Mouse (Mus musculus) T-helper 2 cell (primary cell): ENCODE measurements around the gene Tex35.

Source experiments
- in situ Hi-C: fragments of 300-600 bp; cut with MboI, MseI; formaldehyde crosslinking; loops from one replicate; pipeline ENCODE4 v1.15.1; 2025; ENCODE audit warnings: high pct_unique_total_duplicates

Gene Tex35

GRCm38 (mm10) chr1:157108580-157108979 is at the start of gene Tex35:
Gene Tex35 (minus strand): TSS chr1:157108680.
- in situ Hi-C loops, result loop anchor here (25.0 kb wide), 1 partner anchor 996 kb away; no protein-coding TSS in a partner anchor

DNA sequence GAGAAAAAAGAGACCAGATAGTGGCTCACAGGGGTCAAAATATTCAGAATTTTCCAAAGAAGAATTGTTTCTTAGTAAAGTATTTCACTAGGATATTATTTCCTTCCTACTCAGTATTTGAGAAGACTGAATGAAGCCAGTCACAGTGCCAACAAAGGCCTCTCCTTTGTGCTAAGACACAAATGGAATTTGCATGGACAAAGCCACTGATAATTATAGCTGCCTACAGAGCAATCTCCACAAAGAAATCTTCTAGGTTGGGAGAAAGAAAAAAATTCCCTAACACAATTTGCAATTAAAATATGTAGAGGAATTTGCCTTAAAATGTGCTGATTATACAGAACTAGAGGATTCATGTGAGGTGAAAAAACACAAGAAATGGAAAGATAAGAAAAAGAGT is 45.3 kb upstream of the Tex35 start:
- in situ Hi-C loops, result no loop called here

DNA sequence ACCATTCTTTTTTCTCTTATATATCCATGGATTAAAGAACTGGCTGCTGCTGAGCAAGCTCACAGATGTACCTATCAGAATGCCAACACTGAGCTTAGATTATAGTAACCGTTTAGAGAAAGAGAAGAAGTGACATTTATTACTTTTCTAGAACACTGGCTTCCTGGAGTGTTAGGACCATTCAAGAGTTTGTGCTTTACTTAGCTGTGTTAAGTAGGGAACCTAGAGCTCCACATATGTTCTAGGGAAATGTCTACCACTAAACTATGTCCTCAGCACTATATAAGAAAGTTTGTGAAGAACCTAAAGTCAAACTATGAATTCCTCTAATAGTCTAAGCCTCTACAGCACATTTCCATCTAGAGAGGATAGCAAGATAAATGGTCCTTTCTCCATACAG is 41.6 kb upstream of the Tex35 start:
- in situ Hi-C loops, result no loop called here

DNA sequence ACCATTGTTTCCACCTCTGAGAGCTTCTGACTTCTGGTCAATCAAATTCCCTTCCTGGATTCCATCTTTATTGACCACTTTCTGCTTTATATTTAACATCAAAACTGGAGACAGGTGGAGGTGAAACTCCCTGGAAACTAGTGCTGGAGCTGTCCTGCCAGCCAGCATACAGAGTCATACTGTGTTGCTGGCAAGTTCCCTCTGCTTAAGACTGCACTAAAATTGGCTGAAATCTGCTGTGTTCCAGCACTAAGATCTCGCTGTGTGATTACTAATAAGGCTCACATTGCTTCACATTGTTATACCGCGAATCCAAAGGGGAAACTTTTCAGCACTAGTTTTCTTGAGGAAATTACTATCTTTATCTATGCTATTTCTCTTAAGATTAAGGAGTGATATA is 36.1 kb upstream of the Tex35 start:
- in situ Hi-C loops, result no loop called here

- in situ Hi-C loops, result no loop called here
Observed at GRCm38 (mm10) chr1:157143326-157143932, 34.9 kb upstream of the Tex35 start.

GRCm38 (mm10) chr1:157141014-157141413 is 32.5 kb upstream of the Tex35 start:
- in situ Hi-C loops, result no loop called here

DNA sequence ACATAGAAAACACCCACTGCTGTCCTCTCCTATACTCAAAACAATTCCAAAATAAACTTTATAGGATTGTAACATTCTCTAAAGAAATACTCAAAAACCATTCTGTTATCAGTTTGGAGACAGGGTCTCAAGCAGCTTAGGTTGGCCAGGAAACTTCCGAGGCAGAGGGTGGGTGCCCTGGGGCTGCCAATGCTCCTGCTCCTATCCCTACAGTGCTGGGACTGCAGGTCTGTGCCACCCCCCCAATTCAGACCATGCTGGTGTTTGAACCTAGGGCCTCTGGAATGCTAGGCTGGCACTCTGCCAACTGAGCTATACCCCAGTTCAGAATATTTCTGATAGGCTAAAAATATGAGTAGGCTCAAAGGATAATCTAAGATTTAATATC is 29.4 kb upstream of the Tex35 start:
- in situ Hi-C loops, result no loop called here

GRCm38 (mm10) chr1:157137132-157137853 is 28.8 kb upstream of the Tex35 start:
- in situ Hi-C loops, result no loop called here

DNA sequence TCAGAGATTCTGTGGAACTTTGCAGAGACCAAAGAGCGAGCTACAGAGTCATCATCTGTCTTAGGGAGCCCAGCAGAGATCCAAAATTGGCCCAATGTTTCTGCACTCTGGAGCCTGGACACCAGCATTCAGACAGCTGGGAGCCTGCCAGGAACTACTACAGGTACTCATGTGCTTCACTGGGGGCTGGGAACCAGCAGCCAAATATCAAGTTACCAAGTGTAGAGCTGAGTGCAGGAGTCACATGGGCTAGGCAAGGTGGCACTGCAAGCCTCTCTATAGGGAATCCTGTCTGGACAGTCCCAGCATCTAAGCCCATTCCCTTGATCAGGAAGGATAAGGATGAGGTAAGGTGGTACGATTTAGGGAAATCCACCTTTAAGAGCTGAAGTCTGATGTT is 19.7 kb upstream of the Tex35 start:
- in situ Hi-C loops, result no loop called here

GRCm38 (mm10) chr1:157123836-157124235 is 15.4 kb upstream of the Tex35 start:
- in situ Hi-C loops, result loop anchor here (25.0 kb wide), 1 partner anchor 1012 kb away; no protein-coding TSS in a partner anchor

DNA sequence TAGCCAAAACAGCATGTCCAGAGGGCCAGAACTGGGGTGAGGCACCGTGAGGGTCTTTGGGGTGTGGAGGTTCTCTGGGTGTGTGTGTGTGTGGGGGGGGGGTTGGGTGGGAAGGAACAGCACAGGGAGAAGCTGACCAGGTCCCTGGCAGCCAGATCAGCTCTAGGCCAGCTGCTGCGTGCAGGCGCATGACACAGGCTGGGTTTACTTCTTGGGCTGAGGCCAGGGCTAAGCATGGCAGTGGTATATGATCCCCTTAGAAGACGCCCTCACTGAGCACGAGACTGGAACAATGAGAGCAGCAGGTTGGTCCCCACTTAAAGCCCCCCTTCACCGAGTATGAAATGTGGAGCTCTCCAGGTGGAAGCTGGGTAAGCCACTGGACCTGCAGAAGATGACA is 10.7 kb upstream of the Tex35 start:
- in situ Hi-C loops, result loop anchor here (25.0 kb wide), 1 partner anchor 1007 kb away; no protein-coding TSS in a partner anchor

- in situ Hi-C loops, result loop anchor here (25.0 kb wide), 1 partner anchor 1005 kb away; no protein-coding TSS in a partner anchor
Observed at GRCm38 (mm10) chr1:157117440-157117839, 9.0 kb upstream of the Tex35 start.

GRCm38 (mm10) chr1:157114492-157114891 is 6.0 kb upstream of the Tex35 start:
- in situ Hi-C loops, result loop anchor here (25.0 kb wide), 1 partner anchor 1002 kb away; no protein-coding TSS in a partner anchor

- in situ Hi-C loops, result loop anchor here (25.0 kb wide), 1 partner anchor 998 kb away; no protein-coding TSS in a partner anchor
Observed at GRCm38 (mm10) chr1:157110287-157110835, 1.9 kb upstream of the Tex35 start.

DNA sequence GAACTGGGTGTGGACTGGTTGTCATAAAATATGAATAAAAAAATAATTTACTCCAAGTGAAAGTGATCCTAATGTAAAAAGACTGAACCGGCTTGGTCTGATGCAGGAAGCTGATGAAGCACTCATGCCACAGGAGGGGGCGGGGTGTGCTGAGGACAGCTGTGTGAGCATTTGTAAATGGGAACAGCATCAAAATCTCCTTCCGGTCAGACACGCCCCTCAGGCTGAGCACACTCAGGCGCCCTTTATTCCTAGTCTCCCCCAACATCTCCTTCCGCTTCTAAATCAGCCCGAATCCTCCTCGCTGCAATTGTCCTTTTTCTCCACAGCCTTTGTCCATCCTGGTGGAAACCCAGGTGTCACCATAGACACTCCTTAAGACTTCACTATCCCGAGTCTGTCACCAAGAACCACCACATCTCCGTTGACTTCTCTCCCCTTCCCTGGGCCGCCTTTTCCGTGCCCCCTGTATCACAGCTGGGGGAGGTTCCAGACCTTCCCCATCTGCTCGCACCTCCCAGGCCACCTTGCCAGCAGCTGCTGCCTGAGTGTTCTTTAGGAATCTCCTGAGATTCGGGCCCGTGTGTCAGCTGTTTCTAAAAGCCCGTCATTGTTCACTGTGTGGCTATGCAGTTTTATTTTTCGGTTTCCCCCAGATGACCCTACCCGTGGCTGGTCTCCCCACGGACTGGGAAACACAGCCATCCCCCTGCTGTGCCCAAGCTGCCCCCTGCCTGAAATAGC is 7.2 kb downstream of the Tex35 start:
- in situ Hi-C loops, result loop anchor here (25.0 kb wide), 1 partner anchor 989 kb away; no protein-coding TSS in a partner anchor

DNA sequence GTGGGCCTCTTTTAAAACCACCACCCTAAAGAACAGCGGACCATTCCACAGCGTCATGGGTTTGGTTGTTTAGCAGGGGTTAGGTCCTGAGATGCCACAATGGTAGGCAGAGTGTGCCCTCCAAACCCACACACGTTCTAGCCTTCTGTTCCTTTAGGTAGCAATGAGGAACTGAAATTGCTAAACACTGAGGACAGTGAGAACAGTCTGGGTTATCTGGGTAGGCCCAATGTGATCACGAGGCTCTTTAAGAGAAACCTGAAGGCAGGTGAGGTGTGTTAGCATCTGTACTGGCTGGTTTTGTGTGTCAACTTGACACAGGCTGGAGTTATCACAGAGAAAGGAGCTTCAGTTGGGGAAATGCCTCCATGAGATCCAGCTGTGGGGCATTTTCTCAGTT is 12.9 kb downstream of the Tex35 start:
- in situ Hi-C loops, result no loop called here

DNA sequence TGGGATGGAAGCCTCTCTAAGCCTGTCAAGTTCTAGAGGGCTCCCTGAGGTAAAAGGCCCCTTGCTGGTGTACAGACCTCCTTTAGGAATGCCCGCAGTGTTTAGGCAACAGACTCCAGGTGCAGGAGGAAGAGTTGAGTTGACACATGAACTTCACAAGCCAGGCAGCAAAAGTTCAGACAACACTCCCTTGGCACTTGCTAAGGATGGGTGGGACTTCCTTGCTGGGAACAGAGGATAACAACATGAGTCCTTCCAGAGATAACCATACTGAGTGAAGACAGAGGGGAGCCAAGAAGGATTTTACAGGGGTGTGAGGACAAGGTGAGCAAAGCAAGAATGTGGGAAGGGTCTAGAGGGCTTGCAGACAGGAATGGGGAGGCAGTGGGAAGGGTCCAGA is 15.9 kb downstream of the Tex35 start:
- in situ Hi-C loops, result no loop called here

DNA sequence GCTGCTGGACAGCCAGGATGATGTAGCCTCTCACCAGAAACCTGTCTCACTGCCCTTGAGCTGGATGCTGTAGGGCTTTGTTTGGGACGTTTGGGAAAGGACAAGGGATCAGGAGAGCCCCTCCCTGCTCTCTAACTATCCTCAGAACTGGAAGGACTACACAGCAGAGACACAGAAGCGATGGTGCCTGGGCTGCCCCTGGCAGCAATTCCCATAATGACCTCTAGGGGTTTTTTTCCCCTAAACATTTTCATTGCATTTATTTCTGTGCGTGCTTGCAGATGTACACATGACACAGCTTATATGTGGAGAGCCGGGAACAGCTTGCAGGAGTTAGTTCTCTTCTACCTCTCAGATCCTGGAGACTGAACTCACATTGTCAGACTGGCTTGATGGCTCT is 16.3 kb downstream of the Tex35 start:
- in situ Hi-C loops, result no loop called here

GRCm38 (mm10) chr1:157090835-157091234 is 17.6 kb downstream of the Tex35 start:
- in situ Hi-C loops, result no loop called here

- in situ Hi-C loops, result no loop called here
Observed at GRCm38 (mm10) chr1:157086097-157086994, 22.1 kb downstream of the Tex35 start.

GRCm38 (mm10) chr1:157082931-157083330 is 25.5 kb downstream of the Tex35 start:
- in situ Hi-C loops, result loop anchor here (5.0 kb wide), 1 partner anchor 341 kb away; no protein-coding TSS in a partner anchor
